Comparison of ENCODE assay signal across 25 mouse cellular contexts in the genomic region with DNA sequence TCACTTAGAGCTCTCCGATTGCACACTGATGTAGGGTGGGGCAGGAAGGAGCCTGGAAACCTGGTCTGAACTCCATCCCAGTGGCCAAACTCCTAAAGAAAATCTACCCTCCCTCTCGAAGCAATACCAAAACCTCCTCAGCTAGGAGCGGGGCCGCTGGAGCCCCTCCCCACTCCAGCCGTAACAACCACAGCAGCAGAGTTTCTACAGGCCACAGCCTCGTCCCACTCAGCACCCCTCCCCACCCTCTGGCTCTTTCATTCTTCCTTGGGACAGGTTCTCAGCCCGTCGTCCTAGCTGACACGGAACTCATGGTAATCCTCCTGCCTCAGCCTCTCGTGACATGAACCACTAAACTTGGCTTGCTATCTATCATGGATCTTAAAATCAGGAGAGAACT.
DNase-seq lines count a peak whose midpoint lies in the region; ATAC-seq and TF ChIP-seq lines count a peak whose summit lies in the region.
"Had no signal": no experiment of that assay in that cellular context is flagged by ENCODE, and none has a peak within 500 bp of the region (broad histone marks: within the 10 kb centered on the region; RNA-seq: fewer than 3 reads in every experiment).

No protein-coding gene starts in this region.

- no peak for TF ChIP-seq EP300 in heart, adult 2 months (IDR thresholded peaks at IDR 0.05; ENCODE audit: insufficient read depth, low read depth, low read length)
- TF ChIP-seq EP300 in liver, postnatal 0 days (IDR thresholded peaks at IDR 0.05; ENCODE audit: low read depth): no peak

- no peak overlapping the region for H3K4me3 ChIP-seq in heart, adult 2 months
- no peak overlapping the region for H3K4me3 ChIP-seq in heart, embryonic 12.5 days
- no peak overlapping the region for H3K4me3 ChIP-seq in heart, embryonic 15.5 days
- no peak overlapping the region for H3K4me3 ChIP-seq in liver, postnatal 0 days (ENCODE audit: low read depth, low read length)
- H3K4me3 ChIP-seq: embryonic facial prominence, embryonic 12.5 days; embryonic facial prominence, embryonic 15.5 days had no signal

- no peak overlapping the region for H3K4me2 ChIP-seq in heart, embryonic 12.5 days
- H3K4me2 ChIP-seq in heart, embryonic 15.5 days: no peak overlapping the region
- H3K4me2 ChIP-seq in liver, postnatal 0 days (ENCODE audit: low read depth, low read length): no peak overlapping the region
- H3K4me2 ChIP-seq: embryonic facial prominence, embryonic 12.5 days; embryonic facial prominence, embryonic 15.5 days; hindbrain, embryonic 14.5 days had no signal

- no peaks in the 10 kb centered on the region for H3K27me3 ChIP-seq in heart, adult 2 months (ENCODE audit: control insufficient read depth, insufficient read depth, low read length)
- H3K27me3 ChIP-seq in heart, embryonic 12.5 days (replicated peaks): no peaks in the 10 kb centered on the region
- no peaks in the 10 kb centered on the region for H3K27me3 ChIP-seq in heart, embryonic 15.5 days
- no peaks in the 10 kb centered on the region for H3K27me3 ChIP-seq in liver, postnatal 0 days (ENCODE audit: insufficient read depth, low read length)
- H3K27me3 ChIP-seq: embryonic facial prominence, embryonic 12.5 days; embryonic facial prominence, embryonic 15.5 days had no signal

- DNase-seq in heart, adult 2 months: no peak
- no peak for DNase-seq in heart, adult 18-20 months
- DNase-seq in heart, postnatal 4 days: no peak
- DNase-seq in heart, postnatal 10 days: no peak
- no peak for DNase-seq in liver, postnatal 0 days
- DNase-seq: adrenal gland, adult 2 months; adrenal gland, postnatal 14 days; cerebellum, adult 11 months; cerebellum, adult 2 months; cerebellum, adult 9-11 months; cerebellum, postnatal 25 days; gastrocnemius, postnatal 10 days; gastrocnemius, postnatal 36 days; kidney, adult 18-20 months; kidney, adult 9 months had no signal

- no peaks in the 10 kb centered on the region for H3K36me3 ChIP-seq in heart, adult 2 months (ENCODE audit: control insufficient read depth, insufficient read depth, low read length)
- peaks cover 5% of the 10 kb centered on the region for H3K36me3 ChIP-seq in heart, embryonic 12.5 days
- H3K36me3 ChIP-seq in heart, embryonic 15.5 days: no peaks in the 10 kb centered on the region
- H3K36me3 ChIP-seq in liver, postnatal 0 days (replicated peaks; ENCODE audit: insufficient read depth, low read length): no peaks in the 10 kb centered on the region
- H3K36me3 ChIP-seq: embryonic facial prominence, embryonic 12.5 days; embryonic facial prominence, embryonic 15.5 days had no signal

- H3K9me3 ChIP-seq in heart, embryonic 12.5 days (replicated peaks): peaks cover 3% of the 10 kb centered on the region
- H3K9me3 ChIP-seq in heart, embryonic 15.5 days (replicated peaks): no peaks in the 10 kb centered on the region
- H3K9me3 ChIP-seq in liver, postnatal 0 days (ENCODE audit: low read length): no peaks in the 10 kb centered on the region
- H3K9me3 ChIP-seq: embryonic facial prominence, embryonic 12.5 days; embryonic facial prominence, embryonic 15.5 days had no signal

- H3K4me1 ChIP-seq in heart, adult 2 months (ENCODE audit: control insufficient read depth, insufficient read depth, low read length): peaks cover 3% of the 10 kb centered on the region; the same call in 1 of the 2 replicates
- H3K4me1 ChIP-seq in heart, embryonic 12.5 days (replicated peaks): peaks cover 74% of the 10 kb centered on the region
- H3K4me1 ChIP-seq in heart, embryonic 15.5 days (replicated peaks): peaks cover 64% of the 10 kb centered on the region
- H3K4me1 ChIP-seq in liver, postnatal 0 days (ENCODE audit: insufficient read depth): peaks cover 3% of the 10 kb centered on the region; the same call in 1 of the 2 replicates

- no peak for TF ChIP-seq POLR2A in heart, adult 2 months (IDR thresholded peaks at IDR 0.05; ENCODE audit: insufficient read depth, low read depth, low read length)

- intact Hi-C loops in heart, adult 2 months (cut with DNase I): no loop called here
- intact Hi-C loops in heart, postnatal 10 days (cut with DNase I): no loop called here

- WGBS in heart, adult 2 months: 75% methylated on average over 10 of the region's 10 CpGs
- 63% methylated on average over 10 of the region's 10 CpGs for WGBS in heart, embryonic 12.5 days
- WGBS in heart, embryonic 15.5 days: 69% methylated on average over 10 of the region's 10 CpGs
- WGBS in liver, postnatal 0 days (ENCODE audit: insufficient replicate concordance): 80% methylated on average over 10 of the region's 10 CpGs

- TF ChIP-seq CTCF in heart, adult 2 months (IDR thresholded peaks at IDR 0.05): no peak
- TF ChIP-seq CTCF in liver, postnatal 0 days (IDR thresholded peaks at IDR 0.05; ENCODE audit: low read depth): no peak

- no peaks in the 10 kb centered on the region for H3K79me2 ChIP-seq in heart, adult 2 months (replicated peaks; ENCODE audit: control insufficient read depth, insufficient read depth, low read length)

- no peak overlapping the region for H3K9ac ChIP-seq in heart, adult 2 months (ENCODE audit: low read depth, low read length)
- no peak overlapping the region for H3K9ac ChIP-seq in heart, embryonic 12.5 days
- H3K9ac ChIP-seq in heart, embryonic 15.5 days: no peak overlapping the region
- no peak overlapping the region for H3K9ac ChIP-seq in liver, postnatal 0 days (replicated peaks)
- H3K9ac ChIP-seq: embryonic facial prominence, embryonic 12.5 days; embryonic facial prominence, embryonic 15.5 days; hindbrain, embryonic 14.5 days had no signal

- no peak for ATAC-seq in heart, embryonic 12.5 days (ENCODE audit: insufficient number of reproducible peaks, low FRiP score)
- ATAC-seq in heart, embryonic 15.5 days (replicated peaks; ENCODE audit: insufficient number of reproducible peaks, insufficient read depth, low FRiP score, low read depth): no peak
- no peak for ATAC-seq in liver, postnatal 0 days
- ATAC-seq: CD4-positive, CD25-positive, alpha-beta regulatory T cell, adult 4 months; forebrain, embryonic 14.5 days; hindbrain, postnatal 0 days; inflammation-experienced regulatory T-cells, adult 6 months; intestine, embryonic 16.5 days had no signal

- peak overlapping the region; percentile 41; the same call in 1 of the 2 replicates for H3K27ac ChIP-seq in heart, adult 2 months
- H3K27ac ChIP-seq in heart, embryonic 12.5 days (ENCODE audit: poor library complexity, severe bottlenecking): peak overlapping the region; percentile 82
- H3K27ac ChIP-seq in heart, embryonic 15.5 days: peak overlapping the region; percentile 57
- no peak overlapping the region for H3K27ac ChIP-seq in liver, postnatal 0 days (ENCODE audit: low read depth)
- H3K27ac ChIP-seq: embryonic facial prominence, embryonic 12.5 days; embryonic facial prominence, embryonic 15.5 days; hindbrain, embryonic 14.5 days; hindbrain, postnatal 0 days had no signal
